Mouse (Mus musculus): Measurements from ENCODE around the gene Smpx.

- no peak for TF ChIP-seq CTCF (conservative IDR thresholded peaks at IDR 0.05; ENCODE audit: low read length)
- TF ChIP-seq POU5F1 (IDR thresholded peaks at IDR 0.05; ENCODE audit: borderline replicate concordance, low read length): no peak
These were observed 35.6 kb downstream of the Smpx start for GRCm38 (mm10) chrX:157734341-157734740.

Measured in E14TG2a.4 (cell line).